Mouse (Mus musculus): Measurements from ENCODE around the gene Arid3a. TPM values are rescaled to one million over a fixed set of nuclear protein-coding genes. Genes with fewer than 3 reads are reported as not detected.

Gene Arid3a
- total RNA-seq, 4 experiments from 2014 or later, result 1.2 to 1.7 (median 1.3) TPM

DNA sequence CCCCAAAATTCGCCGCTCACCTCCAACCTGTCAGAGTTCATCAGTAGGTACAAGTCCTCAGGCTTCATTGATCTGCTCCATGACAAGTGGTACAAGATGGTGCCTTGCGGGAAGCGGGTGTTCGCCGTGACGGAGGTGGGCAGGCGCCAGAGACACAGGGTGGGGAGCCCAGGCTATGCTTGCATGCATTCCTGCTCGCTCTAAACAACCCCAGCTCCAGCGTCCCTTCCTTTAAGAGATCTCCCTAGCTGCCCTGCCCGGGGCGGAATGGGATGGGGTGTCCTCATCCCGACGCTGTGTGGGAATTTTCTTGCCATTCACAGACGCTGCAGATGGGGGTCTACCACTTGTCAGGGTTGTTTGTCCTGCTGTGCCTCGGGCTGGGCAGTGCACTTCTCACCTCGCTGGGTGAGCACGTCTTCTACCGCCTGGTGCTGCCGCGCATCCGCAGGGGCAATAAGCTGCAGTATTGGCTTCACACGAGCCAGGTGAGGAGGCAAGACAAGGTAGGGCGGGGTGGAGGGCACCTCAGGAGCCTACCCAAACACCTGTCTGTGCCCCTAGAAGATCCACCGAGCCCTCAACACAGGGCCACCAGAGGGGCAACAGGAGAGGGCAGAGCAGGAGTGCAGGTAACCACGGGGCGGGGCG is 49.4 kb downstream of the Arid3a start:
- no peak for DNase-seq (ENCODE audit: low spot score)

DNA sequence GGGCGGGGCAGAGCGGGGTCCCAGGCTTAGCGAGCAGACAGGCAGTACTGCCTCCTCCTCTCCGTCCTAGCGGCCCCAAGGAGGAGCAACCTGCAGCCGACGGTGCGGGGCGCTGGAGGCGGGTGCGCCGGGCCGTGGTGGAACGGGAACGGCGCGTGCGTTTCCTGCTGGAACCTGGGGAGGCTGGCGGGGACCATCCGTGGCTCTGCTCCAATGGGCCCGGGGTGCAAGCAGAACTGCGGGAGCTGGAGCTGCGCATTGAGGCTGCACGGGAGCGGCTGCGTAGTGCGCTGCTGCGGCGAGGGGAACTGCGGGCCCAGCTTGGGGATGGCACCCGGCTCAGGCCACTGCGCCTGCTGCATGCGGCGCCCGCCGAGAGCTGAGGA is 49.9 kb downstream of the Arid3a start:
- DNase-seq (ENCODE audit: low spot score), result no peak

DNA sequence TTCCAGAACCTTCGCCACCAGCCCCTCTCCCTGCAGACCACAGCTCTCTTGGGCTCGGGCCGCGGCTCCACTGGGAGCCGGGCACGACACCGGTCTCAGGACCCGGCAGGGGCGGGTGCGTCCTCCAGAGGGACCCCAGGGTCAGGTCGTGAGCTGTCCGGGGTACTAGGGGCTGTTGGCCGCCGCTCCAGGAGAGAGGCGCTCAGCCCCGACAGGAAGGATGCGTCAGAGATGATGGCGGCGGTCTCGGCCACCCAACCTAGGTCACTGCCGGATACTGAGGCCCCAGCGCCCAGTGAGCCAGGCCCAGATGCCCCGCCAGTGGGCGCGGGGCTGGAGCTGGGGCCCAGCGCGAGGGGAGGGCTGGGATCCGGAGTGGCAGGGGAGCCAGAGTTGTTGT is 50.5 kb downstream of the Arid3a start:
- no peak for DNase-seq (ENCODE audit: low spot score)

DNA sequence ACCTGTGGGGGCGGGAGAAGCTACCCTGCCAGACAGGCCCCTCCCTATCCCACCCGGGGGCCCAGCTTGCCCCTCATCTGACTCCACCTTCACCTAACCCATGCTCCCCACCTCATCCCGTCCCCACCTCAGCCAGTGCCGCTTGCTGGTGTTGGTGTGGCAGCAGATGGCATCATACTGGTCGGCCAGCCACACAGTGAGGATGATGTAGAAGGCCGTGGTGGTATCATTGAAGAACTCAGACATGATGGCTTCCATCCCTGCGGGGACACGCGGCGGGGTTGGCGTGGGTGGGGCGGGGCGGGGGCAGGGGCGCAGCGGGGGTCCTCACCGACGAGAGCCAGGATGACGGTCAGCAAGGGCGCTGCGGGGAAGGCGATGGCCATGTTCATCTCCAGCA is 51.2 kb downstream of the Arid3a start:
- DNase-seq (ENCODE audit: low spot score), result no peak

DNA sequence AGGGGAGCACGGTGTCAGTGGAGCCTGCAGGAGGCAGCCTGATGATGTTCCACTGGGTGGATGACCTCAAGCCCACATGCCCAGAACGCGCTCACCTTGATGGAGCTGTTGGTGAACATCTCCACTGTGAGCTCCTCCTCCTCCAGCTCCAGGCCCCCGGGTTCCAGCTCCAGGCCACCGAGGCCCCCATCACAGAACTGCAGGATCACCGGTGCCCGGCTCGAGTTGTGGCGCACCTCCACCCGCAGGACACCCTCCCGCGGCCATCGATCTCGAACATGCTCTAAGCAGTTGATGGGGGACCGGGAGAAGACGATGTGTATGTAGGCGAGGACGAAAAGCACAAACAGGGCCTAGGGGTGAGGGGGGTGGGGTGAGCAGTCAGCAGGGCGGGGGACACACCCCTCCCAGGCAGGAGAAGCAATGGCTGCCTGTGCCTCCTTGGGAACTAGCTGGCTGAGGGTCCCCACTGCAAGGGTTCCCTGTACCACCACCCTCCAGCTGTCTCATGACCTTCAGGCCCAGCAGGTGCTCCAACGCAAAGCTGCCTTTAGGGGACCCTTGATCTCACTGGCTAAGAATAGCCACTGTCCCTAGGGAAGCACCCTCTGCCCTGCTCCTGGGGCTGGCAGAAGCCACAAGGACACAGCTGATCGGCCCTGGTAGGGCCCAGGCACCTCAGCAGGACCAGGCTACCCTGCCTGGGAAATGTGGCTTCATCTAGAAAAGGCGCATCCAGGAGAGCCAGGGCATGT is 52.7 kb downstream of the Arid3a start:
- no peak for DNase-seq (ENCODE audit: low spot score)

DNA sequence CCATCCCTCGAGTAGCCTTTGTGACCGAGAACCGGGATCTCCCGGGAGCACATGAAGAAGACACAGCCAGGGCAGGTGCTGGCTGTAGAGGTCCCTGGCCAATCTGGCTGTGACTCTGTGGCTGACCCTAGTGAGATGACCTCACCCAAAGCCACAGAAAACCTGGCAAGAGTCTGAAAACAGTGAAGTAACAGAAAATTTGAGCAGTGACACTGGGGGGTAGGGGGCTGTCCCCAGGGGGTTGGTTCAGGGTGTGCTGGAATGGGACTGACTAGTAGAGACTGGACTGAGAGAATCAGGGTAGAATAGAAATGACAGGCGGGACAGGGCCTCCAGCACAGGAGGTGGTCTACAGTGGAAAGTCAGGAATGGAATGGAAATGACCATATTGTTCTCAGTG is 56.4 kb downstream of the Arid3a start:
- no peak for DNase-seq (ENCODE audit: low spot score)

DNA sequence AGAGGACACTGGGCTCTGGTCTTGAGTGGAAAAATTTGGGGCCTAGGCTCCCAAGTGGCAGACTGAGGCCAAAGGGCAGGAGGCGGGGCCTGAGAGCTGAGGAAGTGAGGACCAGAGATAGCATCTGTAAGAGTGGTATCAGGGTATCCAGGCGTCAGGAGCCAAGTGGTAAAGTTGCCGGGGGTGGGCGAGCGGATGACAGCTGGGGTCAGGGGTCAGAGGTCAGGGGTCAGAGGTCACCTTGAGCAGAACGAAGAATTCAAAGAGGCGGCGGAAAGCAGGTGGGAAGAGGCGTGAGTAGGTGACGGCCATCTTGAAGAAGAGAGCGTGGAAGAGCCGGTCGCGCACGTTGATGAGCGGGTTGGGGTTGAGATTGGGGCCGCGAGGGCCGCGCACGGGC is 56.8 kb downstream of the Arid3a start:
- peak; percentile 60 for DNase-seq (ENCODE audit: low spot score)

DNA sequence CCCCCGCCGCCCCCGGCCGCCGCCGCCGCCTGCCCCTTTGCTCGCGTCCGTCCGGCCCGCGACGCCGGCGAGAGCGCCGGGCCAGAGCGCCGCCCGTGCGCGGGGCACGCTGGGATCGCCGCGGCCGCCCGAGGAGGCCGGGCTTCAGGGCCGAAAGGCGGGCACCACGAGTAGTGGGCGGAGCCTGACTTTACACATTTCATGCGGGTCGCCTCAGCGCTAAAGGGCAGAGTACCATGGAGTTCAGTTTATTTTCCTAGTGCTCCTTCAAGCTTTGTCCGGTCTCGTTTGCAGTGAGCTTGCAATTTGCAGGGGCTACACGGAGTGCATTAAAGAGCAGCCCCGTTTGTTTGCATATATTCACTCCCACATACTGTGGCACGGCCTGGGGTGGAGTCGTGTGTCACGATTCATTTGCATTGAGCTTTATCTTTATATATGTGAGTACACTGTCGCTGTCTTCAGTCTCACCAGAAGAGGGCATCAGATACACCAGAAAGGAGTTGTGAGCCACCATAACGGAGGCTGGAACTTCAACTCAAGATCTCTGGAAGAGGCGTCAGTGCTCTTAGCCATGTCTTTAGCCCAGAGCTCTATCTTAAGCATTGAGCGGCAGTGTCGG is 57.5 kb downstream of the Arid3a start, which contains the start of gene Tmem259:
TSS of gene Tmem259 (minus strand) at position 136 of the 622 bp plus-strand sequence.
- peak; percentile 82 for DNase-seq (ENCODE audit: low spot score)

DNA sequence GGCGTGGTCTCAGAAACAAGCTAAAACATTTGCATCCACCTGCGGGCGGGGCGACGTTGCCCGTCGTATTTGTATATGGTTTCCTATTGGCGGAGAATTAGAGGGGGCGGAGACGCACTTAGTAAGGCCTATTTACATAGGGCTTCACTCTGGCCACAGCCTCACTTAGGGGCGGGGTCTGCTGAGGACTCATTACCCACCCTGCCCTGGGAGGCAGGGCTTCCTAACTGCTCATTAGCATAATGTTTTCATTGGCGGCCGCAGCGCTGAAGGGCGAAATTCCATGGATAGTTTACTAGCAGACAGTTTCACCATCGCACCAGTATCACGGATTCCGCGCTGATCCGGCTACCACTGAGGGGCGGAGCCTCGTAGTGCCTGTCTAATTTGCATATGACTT is 58.0 kb downstream of the Arid3a start:
- peak; percentile 98 for DNase-seq (ENCODE audit: low spot score)

DNA sequence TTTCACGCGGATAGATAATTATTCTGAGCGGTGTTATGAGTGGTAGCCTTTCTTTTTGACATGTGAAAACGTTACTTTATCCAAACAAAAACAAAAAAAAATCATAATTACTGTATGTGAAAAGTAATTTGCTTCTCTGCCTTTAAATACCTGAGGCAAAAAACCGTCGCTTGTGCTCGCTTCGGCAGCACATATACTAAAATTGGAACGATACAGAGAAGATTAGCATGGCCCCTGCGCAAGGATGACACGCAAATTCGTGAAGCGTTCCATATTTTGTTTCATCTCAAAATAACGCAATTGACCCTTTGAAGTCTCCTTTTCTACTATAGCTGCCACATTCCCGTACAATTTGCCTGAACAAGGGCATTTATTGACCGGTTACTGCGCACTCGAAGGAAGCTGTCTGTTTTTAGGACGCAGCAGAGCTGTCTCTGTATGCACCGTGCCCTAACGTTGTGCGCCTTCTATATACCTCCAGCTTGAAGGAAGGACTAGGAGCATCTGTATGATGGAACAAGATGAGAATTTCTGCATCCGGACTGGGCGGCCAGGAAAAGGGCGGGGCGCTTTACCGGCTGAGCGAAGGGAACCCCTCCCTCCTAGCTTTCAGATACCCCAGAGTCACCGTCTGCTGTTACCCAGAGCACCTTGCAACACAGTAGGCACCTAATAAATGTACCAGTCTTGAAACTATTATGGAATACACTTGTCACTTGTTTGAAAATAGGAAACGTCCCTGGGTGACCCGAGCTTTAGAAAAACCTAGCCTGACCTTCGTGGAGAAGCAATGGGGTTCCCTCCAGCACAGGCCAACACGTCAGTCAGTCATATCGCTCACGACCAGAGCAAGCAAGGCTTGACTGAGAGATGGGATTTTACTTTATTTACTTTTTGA is 58.7 kb downstream of the Arid3a start:
- DNase-seq (ENCODE audit: low spot score), result peak; percentile 80

DNA sequence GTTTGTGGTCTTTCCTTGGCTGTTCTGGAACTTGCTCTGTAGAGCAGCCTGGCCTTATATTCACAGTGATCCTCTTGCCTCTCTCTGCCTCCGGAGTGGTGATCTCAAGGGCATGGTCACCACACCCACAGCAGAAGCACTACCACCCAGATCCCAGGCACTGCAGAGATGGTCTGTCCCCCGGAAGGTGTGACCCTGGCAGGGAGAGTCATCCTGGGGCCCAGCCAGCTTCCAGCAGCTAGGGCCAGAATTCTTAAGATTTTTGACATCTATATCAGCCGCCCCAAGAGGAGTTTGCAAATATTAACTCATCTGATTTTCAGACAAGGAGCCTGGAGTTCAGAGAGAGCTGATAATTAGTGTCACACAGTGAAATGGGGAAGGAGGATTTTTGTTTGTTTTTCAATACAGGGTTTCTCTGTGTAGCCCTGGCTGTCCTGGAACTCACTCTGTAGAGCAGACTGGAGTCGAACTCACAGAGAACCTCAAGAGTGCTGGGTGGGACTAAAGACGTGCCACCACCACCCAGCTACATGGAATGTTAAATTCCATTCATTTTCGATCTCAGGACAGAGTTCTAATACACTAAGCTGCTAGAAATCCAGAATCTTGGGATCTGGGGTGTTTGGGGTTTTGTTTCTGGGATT is 59.5 kb downstream of the Arid3a start:
- peak; percentile 43 for DNase-seq (ENCODE audit: low spot score)

DNA sequence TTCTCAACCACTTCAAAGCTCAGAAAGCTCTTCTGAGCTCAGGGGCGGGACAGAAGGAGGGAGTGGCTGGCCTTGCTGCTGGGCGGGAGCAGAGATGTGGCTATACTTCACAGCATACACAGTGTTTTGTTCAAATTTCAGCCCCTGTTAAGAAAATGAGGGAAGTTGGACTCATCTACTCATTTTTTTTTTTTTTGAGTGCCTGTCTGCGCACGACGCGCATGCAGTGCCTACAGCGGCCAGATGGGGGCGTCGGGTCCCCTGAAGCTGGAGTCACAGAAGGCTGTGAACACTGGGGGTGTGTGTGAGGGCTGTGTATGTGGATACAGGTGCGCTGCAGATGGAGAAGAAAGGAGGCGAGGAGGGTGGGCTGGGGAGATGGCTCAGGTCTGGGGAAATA is 60.1 kb downstream of the Arid3a start:
- peak; percentile 83 for DNase-seq (ENCODE audit: low spot score)

DNA sequence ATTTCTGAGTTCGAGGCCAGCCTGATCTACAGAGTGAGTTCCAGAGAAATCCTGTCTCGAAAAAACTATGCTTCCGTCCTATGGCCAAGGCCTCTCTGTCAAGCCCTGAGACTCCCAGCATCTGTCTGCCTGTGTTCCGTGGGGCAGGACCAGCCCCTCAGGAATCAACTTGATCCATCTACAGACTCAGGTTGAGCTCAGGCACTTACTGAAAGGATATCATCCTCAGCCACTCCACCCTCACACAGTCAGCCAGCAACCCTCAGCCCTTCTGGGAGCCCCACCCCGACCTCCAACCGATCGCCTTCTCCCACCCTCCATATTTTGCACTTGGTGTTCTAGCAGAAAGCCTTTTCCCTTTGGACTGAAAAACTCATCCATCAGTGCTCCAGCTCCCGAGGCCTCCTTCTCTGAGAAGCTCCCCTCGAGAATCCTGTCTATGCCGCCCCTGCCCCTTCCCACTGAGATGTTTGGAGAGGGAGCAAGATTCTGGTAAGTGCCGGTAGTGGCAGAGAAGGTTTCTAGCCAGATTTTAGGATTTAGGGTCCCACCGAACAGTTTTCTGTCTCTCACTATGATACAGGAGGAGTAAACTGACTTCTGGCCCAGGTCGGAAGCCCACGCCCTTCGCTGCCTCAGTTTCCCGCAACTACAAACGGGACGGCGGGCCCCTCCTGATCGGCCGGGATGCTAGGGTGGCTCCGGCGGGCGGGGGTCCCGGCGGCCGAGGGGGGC is 61.1 kb downstream of the Arid3a start:
- DNase-seq (ENCODE audit: low spot score), result peak; percentile 28

DNA sequence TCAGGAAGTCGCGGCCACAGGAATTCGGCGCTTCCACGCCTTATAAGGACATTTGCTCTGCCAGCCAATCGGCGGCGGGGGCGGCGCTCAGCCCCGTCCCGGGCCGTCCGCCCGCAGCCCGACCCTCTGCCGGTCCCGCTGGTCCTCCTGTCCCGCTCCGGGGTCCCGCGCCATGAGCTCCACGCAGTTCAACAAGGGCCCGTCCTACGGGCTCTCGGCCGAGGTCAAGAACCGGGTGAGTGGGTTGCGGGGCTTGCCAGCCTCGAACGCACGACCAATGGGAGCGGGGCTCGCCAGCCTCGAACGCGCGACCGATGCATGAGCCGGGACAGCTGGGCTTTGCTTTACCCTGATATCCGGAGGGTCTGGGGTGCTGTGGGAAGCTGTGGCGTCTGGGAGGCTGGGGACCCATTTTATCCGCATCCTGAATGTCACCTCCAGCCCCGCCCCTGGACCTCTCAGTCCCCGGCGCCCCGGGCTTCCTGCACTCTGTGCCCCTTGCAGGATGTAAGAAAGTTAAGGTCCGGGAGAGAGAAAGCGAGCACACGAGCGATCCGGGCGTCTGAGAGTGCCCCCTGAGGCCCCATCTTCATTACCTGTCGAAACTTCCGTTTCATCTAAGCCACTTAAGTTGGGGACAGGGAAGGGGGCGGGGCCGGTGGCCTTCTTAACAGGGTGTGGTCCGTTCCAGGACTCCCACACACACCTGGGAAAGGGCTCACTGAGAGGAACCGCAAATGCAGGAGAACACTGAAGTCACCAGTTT is 61.8 kb downstream of the Arid3a start, which contains the start of gene Cnn2:
TSS of gene Cnn2 (plus strand) at position 79 of the 766 bp plus-strand sequence.
- peak; percentile 75 for DNase-seq (ENCODE audit: low spot score)

DNA sequence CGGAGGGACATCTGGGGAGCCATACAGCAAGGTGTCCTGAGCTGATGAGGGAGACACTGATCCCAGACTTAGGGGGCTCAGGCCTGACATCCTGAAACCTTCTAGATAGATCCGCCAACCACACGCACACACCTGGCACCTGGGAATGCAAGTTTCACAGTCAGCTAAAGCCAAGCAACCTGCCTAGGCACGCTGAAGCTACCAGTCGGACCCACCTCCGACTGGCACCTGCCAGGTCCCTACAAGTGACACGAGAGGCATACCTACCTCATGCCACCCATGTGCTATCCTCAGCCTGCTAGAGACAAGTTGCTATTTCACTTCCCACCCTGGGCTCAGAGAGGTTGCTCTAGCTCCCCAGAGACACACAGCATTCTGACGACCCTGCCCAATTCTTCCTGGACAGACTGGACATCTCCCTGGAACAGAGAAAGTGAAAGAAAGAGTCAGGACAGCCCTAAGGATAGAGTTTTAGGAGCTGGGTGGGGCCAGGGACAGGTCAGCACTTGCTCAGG is 62.5 kb downstream of the Arid3a start:
- DNase-seq (ENCODE audit: low spot score), result no peak

DNA sequence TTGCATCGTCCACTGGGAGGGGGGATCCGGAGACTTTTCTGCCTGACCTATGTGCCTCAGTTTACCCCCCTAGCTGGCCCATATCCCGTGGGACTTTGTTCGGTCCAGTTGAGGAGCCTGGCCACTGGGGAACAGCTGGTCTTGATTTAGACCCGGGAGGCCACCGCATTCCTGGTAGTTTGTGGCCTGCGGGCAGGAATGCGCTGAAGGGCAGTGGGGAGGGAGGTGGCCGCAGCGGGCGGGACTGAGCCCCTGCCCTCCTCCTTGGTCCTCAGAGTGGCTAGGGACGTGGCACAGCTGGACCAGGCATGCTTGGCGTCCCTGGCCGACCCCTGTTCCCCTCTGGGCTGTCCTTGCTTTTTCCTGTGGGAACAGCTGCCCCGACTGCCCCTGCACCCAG is 63.0 kb downstream of the Arid3a start:
- DNase-seq (ENCODE audit: low spot score), result no peak

DNA sequence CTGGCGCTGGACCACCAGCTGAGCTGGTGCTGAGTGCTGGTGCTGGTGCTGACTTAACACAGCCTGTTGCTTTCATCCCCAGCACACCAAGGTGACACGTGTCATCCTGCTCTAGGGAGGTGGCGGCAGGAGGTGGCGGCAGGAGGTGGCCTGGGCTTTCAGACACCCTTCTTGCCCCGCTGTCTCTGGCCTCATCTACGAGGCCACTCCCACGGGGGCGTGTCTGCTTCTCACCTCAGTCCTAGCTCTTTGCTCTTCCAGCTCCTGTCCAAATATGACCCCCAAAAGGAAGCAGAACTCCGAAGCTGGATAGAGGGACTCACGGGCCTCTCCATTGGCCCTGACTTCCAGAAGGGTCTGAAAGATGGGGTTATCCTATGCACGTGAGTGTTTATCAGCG is 64.3 kb downstream of the Arid3a start:
- DNase-seq (ENCODE audit: low spot score), result no peak

DNA sequence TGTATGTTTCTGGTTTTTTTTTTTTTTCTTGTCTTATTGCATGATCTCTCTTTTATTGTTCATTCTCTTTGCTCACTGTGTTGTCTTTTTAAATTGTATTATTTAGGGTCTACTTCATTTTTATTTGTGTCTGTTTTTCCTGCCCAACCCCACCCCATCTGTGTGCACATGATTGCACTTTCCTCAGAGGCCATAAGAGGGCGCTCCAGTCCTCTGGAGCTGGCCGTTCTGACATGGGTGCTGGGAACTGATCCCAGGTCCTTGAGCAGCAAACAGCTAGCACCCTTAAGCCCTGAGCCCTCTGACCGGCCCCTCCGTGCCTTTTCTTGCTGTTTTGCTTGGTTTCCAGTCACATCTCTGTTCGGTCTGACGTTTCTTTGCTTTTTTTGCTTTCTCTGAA is 64.7 kb downstream of the Arid3a start:
- no peak for DNase-seq (ENCODE audit: low spot score)

DNA sequence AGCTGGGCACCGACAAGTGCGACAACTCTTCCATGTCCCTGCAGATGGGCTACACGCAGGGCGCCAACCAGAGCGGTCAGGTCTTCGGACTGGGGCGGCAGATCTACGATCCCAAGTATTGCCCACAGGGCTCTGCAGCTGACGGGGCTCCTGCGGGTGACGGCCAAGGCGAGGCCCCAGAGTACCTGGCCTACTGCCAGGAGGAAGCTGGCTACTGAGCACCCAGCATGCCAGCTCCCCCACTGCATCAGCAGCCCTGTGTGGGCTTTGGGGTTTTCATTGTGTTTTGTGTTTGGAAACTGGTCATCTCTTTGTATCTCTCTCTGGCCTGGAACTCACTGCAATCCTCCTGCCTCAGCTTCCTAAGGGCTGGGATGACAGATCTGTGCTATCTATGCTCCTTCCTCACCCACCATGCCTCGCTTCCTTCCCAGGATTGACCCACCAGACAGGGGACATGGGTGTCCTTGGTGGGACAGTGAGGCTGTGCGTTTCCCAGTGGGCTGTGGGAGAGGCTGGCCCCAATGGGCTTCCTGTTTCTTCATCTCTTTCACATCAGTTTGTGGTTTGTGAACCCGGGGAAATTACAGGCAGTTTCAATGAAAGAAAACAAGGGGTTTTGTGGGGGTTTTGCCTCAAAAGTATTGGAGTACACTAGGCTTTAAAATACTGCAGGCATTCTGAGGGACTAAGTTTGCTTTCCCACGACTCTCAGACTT is 67.7 kb downstream of the Arid3a start:
- DNase-seq (ENCODE audit: low spot score), result no peak
